Mouse (Mus musculus): Measurements from ENCODE around the gene Ogg1.

- TF ChIP-seq GATA1 (IDR thresholded peaks at IDR 0.05; ENCODE audit: borderline replicate concordance, low read length): no peak
- TF ChIP-seq FLI1 (IDR thresholded peaks at IDR 0.05; ENCODE audit: low read length): no peak
Observed at GRCm38 (mm10) chr6:113366639-113367038, 39.9 kb downstream of the Ogg1 start.
